Mouse (Mus musculus): Measurements from ENCODE around the gene Psmb10. TPM values are rescaled to one million over a fixed set of nuclear protein-coding genes. Genes with fewer than 3 reads are reported as not detected.
A peak's percentile ranks its signal among the peaks of the same experiment; 100 is the strongest.
"Not testable (repeated sequence)": the region's sequence is repeated elsewhere in the genome, so short reads cannot be mapped to it uniquely, and the experiment has no call there.

Gene Psmb10
- 43.9 and 51.7 TPM in 2 replicates for polyA plus RNA-seq (2015; fragmentation: Nextera tagmentation; extraction: Ambion mirVana)

DNA sequence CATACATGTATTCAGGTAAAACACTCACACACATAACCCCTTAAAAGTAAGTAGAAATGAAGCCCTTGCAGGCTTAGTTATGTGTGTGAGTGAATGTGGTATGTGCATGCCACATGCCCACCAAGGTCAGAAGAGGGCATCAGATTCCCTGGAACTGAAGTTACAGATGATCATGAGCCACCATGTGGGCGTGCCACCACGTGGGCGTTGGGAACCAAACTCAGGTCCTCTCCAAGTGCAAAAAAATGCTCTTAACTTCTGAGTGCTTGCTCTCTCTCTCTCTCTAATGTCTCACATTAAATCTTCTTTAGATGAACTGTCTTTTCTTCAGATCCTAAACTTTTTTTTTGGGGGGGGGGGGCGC lies at the start of gene Psmb10:
Gene Psmb10, minus strand, starts transcription at position 139 of the 364 bp plus-strand sequence.
- Histone ChIP-seq H3K4me2 (peak within 1 kb of the TSS; percentile 95), H3K4me3 (peak within 1 kb of the TSS; percentile 91), H3K9ac (peak within 1 kb of the TSS; percentile 74), H3K9me3 (no peaks in the 10 kb centered on the region), H3K4me1 (peaks cover 16% of the 10 kb centered on the region), H3K27me3 (no peaks in the 10 kb centered on the region), H3K27ac (peak within 1 kb of the TSS; percentile 88), H3K36me3 (peaks cover 11% of the 10 kb centered on the region)
- WGBS = 19% methylated on average over 4 of the region's 4 CpGs
- ATAC-seq (ENCODE audit: borderline replicate concordance, extremely low read depth, low FRiP score, low TSS enrichment) = no peak

DNA sequence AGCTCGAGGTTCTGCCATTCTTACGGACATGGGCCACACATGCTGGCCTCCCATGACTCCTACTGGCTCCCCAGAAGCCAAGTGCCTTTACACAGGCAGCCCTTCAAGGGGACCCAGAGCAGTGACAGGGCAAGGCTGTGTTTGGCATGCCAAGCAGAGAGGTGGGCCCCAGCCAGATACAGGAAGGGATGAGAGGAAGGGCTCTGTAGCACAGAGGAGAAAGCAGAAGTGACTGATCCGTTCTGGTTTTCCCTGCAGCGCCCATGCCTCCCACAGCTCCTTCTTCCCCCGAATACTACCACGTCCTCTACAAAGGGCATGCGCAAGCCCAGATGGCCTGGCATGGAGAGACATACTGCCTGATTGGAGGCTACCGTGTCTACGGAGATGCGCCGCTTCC lies 45.2 kb upstream of the Psmb10 start:
- H3K9ac ChIP-seq; H3K27me3 ChIP-seq; H3K4me1 ChIP-seq; ATAC-seq (ENCODE audit: borderline replicate concordance, extremely low read depth, low FRiP score, low TSS enrichment); H3K27ac ChIP-seq; H3K36me3 ChIP-seq; H3K4me2 ChIP-seq; H3K9me3 ChIP-seq; H3K4me3 ChIP-seq: not testable (repeated sequence)
- 77% methylated on average over 11 of the region's 11 CpGs for WGBS

GRCm38 (mm10) chr8:105981146-105981545 lies 42.9 kb upstream of the Psmb10 start:
- Histone ChIP-seq H3K27ac (no peak overlapping the region), H3K9me3 (no peaks in the 10 kb centered on the region), H3K36me3 (no peaks in the 10 kb centered on the region), H3K4me3 (no peak overlapping the region), H3K9ac (no peak overlapping the region), H3K27me3 (no peaks in the 10 kb centered on the region), H3K4me2 (no peak overlapping the region), H3K4me1 (0 out of 2 replicates have a peak, but pooled peaks cover under 1% of the 10 kb centered on the region)
- 94% methylated on average over 1 of the region's 1 CpGs for WGBS
- no peak for ATAC-seq (ENCODE audit: borderline replicate concordance, extremely low read depth, low FRiP score, low TSS enrichment)

- Histone ChIP-seq H3K36me3 (no peaks in the 10 kb centered on the region), H3K4me3 (no peak within 1 kb of the TSS), H3K4me2 (no peak within 1 kb of the TSS), H3K27me3 (no peaks in the 10 kb centered on the region), H3K27ac (no peak within 1 kb of the TSS), H3K9me3 (no peaks in the 10 kb centered on the region), H3K4me1 (no peaks in the 10 kb centered on the region), H3K9ac (no peak within 1 kb of the TSS)
- no peak for ATAC-seq (ENCODE audit: borderline replicate concordance, extremely low read depth, low FRiP score, low TSS enrichment)
- WGBS = 91% methylated on average over 15 of the region's 15 CpGs
Observed at GRCm38 (mm10) chr8:105979325-105979724, 41.1 kb upstream of the Psmb10 start, which contains the start of gene Dpep3. Gene Dpep3 (minus strand): TSS chr8:105979429.

- H3K4me1 ChIP-seq = no peaks in the 10 kb centered on the region
- no peaks in the 10 kb centered on the region for H3K9me3 ChIP-seq
- WGBS = 64% methylated on average over 7 of the region's 7 CpGs
- no peaks in the 10 kb centered on the region for H3K36me3 ChIP-seq
- no peak for ATAC-seq (ENCODE audit: borderline replicate concordance, extremely low read depth, low FRiP score, low TSS enrichment)
- H3K9ac ChIP-seq = no peak overlapping the region
- H3K27ac ChIP-seq = no peak overlapping the region
- H3K27me3 ChIP-seq = no peaks in the 10 kb centered on the region
- no peak overlapping the region for H3K4me3 ChIP-seq
- no peak overlapping the region for H3K4me2 ChIP-seq
Observed at GRCm38 (mm10) chr8:105975363-105975762, 37.1 kb upstream of the Psmb10 start.

- Histone ChIP-seq H3K9me3 (no peaks in the 10 kb centered on the region), H3K4me1 (peaks cover 11% of the 10 kb centered on the region), H3K4me3 (no peak overlapping the region), H3K9ac (no peak overlapping the region), H3K27me3 (no peaks in the 10 kb centered on the region), H3K36me3 (no peaks in the 10 kb centered on the region), H3K27ac (no peak overlapping the region), H3K4me2 (no peak overlapping the region)
- ATAC-seq (ENCODE audit: borderline replicate concordance, extremely low read depth, low FRiP score, low TSS enrichment) = no peak
- WGBS = 70% methylated on average over 8 of the region's 8 CpGs
Observed at GRCm38 (mm10) chr8:105971019-105971720, 32.9 kb upstream of the Psmb10 start.

DNA sequence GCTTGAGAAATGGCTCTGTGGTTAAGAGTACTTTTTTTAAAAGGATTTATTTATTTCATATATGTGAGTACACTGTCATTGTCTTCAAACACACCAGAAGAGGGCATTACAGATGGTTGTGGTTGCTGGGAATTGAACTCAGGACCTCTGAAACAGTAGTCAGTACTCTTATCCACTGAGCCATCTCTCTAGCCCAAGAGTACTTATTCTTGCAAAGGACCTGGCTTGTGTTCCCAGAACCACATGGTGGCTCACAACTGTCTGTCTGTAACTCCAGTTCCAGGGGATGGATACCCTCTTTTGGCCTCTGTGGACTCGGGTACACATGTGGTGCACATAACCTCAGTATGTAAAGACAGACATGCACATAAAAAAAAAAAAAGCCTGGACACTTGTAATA lies 31.1 kb upstream of the Psmb10 start:
- Histone ChIP-seq H3K4me2 (no peak overlapping the region), H3K27ac (no peak overlapping the region), H3K4me1 (peaks cover 21% of the 10 kb centered on the region), H3K9ac (no peak overlapping the region), H3K36me3 (no peaks in the 10 kb centered on the region), H3K9me3 (no peaks in the 10 kb centered on the region), H3K27me3 (no peaks in the 10 kb centered on the region), H3K4me3 (no peak overlapping the region)
- no peak for ATAC-seq (ENCODE audit: borderline replicate concordance, extremely low read depth, low FRiP score, low TSS enrichment)
- WGBS = 75% methylated on average over 1 of the region's 1 CpGs

GRCm38 (mm10) chr8:105966692-105967311 lies 28.6 kb upstream of the Psmb10 start:
- peak overlapping the region; percentile 94 for H3K27ac ChIP-seq
- no peaks in the 10 kb centered on the region for H3K27me3 ChIP-seq
- peaks cover 29% of the 10 kb centered on the region for H3K4me1 ChIP-seq
- H3K36me3 ChIP-seq = 0 out of 2 replicates have a peak, but pooled peaks cover 3% of the 10 kb centered on the region
- H3K4me3 ChIP-seq = peak overlapping the region; percentile 96
- no peaks in the 10 kb centered on the region for H3K9me3 ChIP-seq
- peak overlapping the region; percentile 71 for H3K4me2 ChIP-seq
- WGBS = 7% methylated on average over 19 of the region's 19 CpGs
- no peak overlapping the region for H3K9ac ChIP-seq
- ATAC-seq (ENCODE audit: borderline replicate concordance, extremely low read depth, low FRiP score, low TSS enrichment) = peak; percentile 68

DNA sequence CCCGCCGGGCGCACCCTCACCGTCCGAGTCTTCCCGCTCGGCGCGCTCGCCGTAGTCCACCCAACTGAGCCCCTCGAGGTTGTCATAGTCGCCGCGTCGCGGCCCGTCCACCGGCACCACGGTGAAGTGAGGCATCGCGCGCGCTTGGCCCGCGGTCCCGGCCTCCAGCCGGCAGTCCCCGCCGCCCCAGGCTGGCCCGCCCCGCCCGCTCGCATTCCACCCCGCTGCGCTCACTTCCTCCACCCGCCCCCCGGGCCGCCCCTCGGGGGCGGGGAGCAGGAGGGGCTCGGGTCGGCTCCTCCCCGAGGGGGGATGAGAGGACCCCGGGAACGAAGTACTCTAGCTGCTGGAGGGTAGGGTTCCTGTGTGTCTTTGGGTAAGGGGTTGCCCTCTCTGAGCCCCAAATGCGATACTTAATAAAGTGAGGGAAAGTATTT lies 27.7 kb upstream of the Psmb10 start, which contains the start of gene Slc12a4:
Gene Slc12a4, minus strand, starts transcription at position 193 of the 437 bp plus-strand sequence.
- H3K4me2 ChIP-seq = peak within 1 kb of the TSS; percentile 71
- H3K9ac ChIP-seq = peak within 1 kb of the TSS; percentile 93
- 0 out of 2 replicates have a peak, but pooled peaks cover 3% of the 10 kb centered on the region for H3K36me3 ChIP-seq
- no peaks in the 10 kb centered on the region for H3K9me3 ChIP-seq
- 1% methylated on average over 43 of the region's 47 CpGs for WGBS
- no peaks in the 10 kb centered on the region for H3K27me3 ChIP-seq
- peaks cover 32% of the 10 kb centered on the region for H3K4me1 ChIP-seq
- ATAC-seq (ENCODE audit: borderline replicate concordance, extremely low read depth, low FRiP score, low TSS enrichment) = peak; percentile 91
- H3K4me3 ChIP-seq = peak within 1 kb of the TSS; percentile 96
- peak within 1 kb of the TSS; percentile 94 for H3K27ac ChIP-seq

- H3K9ac ChIP-seq = peak overlapping the region; percentile 93
- H3K27me3 ChIP-seq = no peaks in the 10 kb centered on the region
- under 1% methylated on average over 40 of the region's 40 CpGs for WGBS
- H3K4me1 ChIP-seq = peaks cover 32% of the 10 kb centered on the region
- H3K4me3 ChIP-seq = peak overlapping the region; percentile 96
- peak overlapping the region; percentile 94 for H3K27ac ChIP-seq
- H3K4me2 ChIP-seq = peak overlapping the region; percentile 71
- no peaks in the 10 kb centered on the region for H3K9me3 ChIP-seq
- ATAC-seq (ENCODE audit: borderline replicate concordance, extremely low read depth, low FRiP score, low TSS enrichment) = peak; percentile 75
- H3K36me3 ChIP-seq = 0 out of 2 replicates have a peak, but pooled peaks cover 3% of the 10 kb centered on the region
Observed at GRCm38 (mm10) chr8:105965266-105965904, 27.1 kb upstream of the Psmb10 start.

DNA sequence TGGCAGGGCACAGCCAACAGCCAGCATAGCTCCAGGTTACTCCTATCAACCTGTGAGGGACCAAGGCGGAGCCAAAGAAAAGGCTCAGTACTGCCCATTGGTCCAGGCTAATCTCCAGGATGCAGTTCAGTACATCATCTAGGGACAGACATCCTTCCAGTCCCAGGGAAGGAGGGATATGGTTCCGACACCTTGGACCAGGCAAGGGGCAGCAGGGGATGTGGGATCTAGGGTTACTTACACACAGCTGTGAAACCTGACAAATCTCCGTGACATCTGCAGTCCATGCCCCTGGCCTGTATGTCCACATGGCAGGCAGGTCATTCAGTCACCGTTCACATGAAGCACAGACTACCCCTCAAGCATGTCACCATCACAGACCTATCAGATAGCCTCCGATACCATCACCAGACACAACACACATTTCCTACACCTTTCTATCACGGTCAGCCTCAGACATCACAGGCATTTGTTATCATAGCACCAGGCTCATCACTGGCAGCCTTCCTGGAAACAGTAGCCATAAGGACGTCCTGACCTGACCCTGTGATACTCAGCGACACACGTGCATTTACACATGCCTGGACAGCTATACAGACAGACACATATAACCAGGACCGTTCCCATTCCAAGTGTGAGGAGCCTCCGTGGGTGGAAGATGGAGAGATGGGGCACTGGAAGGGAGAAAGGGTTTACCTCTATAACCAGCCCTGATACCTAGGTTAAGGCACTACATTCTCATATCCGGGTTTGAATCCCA lies 26.4 kb upstream of the Psmb10 start:
- Histone ChIP-seq H3K36me3 (0 out of 2 replicates have a peak, but pooled peaks cover 6% of the 10 kb centered on the region), H3K4me3 (peak overlapping the region; percentile 96), H3K4me1 (peaks cover 32% of the 10 kb centered on the region), H3K9ac (peak overlapping the region; percentile 93), H3K9me3 (no peaks in the 10 kb centered on the region), H3K27me3 (no peaks in the 10 kb centered on the region), H3K4me2 (peak overlapping the region; percentile 71), H3K27ac (no peak overlapping the region)
- WGBS = 42% methylated on average over 12 of the region's 12 CpGs
- no peak for ATAC-seq (ENCODE audit: borderline replicate concordance, extremely low read depth, low FRiP score, low TSS enrichment)

Data from lung, embryonic 15.5 days (tissue).